Mouse (Mus musculus) C2C12 (cell line): ENCODE measurements around the gene Plcg2.

Experiments used
- CEBPB ChIP-seq: IDR thresholded peaks from one replicate; pipeline ENCODE4 v1.6.1; 2011; ENCODE audit warnings: low read depth, mild to moderate bottlenecking, control low read depth, moderate library complexity
- CTCF ChIP-seq: IDR thresholded peaks from one replicate; pipeline ENCODE4 v1.5.1; 2011; ENCODE audit not compliant: control insufficient read depth, insufficient read depth, insufficient read length
- MYOD1 ChIP-seq: IDR thresholded peaks from one replicate; pipeline ENCODE4 v1.6.1; 2011; ENCODE audit warnings: low read depth; ENCODE audit not compliant: control insufficient read depth, insufficient read length

DNA sequence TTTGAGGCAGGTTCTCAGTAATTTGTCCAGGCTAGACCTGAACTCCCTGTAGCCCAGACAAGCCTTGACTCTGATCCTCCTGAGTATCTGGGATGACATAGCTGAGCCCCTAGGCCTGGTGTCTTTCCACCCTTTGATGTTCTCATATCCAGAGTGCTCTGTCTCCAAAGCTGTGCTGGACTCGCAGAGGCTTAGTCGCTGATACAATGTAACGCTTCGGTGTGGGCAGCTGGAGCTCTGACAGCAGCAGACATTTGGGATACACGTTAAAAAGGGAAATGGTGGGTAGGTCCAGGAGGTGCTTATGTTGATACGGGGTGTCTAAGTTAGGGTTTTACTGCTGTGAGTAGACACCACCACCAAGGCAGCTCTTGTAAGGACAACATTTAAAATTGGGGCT lies 80.8 kb downstream of the Plcg2 start:
- TF ChIP-seq CTCF (no peak), CEBPB (no peak), MYOD1 (no peak)
